Mouse (Mus musculus) liver, embryonic 11.5 days (tissue): ENCODE results near the gene Abl1. TPM values are rescaled to one million over a fixed set of nuclear protein-coding genes. Genes with fewer than 3 reads are reported as not detected.

Experiments used
- ATAC-seq: fragments of 200-750 bp; cut with Nextera tagmentation; replicated peaks from 2 replicates; pipeline ENCODE4 v1.8.0; 2017; ENCODE audit warnings: moderate number of reproducible peaks, mild to moderate bottlenecking, moderate TSS enrichment, moderate library complexity; ENCODE audit not compliant: low FRiP score
- DNase-seq: peaks from one replicate; pipeline ENCODE4 v3.0.0-alpha.2; 2017; ENCODE audit warnings: low spot score
- H3K27ac ChIP-seq: fragments of 300-500 bp; sonication (generic); 2 replicates; pipeline ENCODE4 v1.5.1; 2014; ENCODE audit warnings: mild to moderate bottlenecking, low read depth, low read length, control low read depth
- H3K27me3 ChIP-seq: fragments of 300-500 bp; sonication (generic); replicated peaks from 2 replicates; pipeline ENCODE4 v1.6.1; 2014; ENCODE audit warnings: low read length, mixed read lengths; ENCODE audit not compliant: control insufficient read depth, insufficient read depth
- H3K36me3 ChIP-seq: fragments of 300-500 bp; sonication (generic); 2 replicates; pipeline ENCODE4 v1.6.1; 2014; ENCODE audit warnings: mild to moderate bottlenecking, low read length, moderate library complexity, mixed read lengths; ENCODE audit not compliant: control insufficient read depth, insufficient read depth
- H3K4me1 ChIP-seq: fragments of 300-500 bp; sonication (generic); replicated peaks from 2 replicates; pipeline ENCODE4 v1.6.1; 2014; ENCODE audit warnings: low read length, mixed read lengths; ENCODE audit not compliant: control insufficient read depth, insufficient read depth
- H3K4me2 ChIP-seq: fragments of 300-500 bp; sonication (generic); 2 replicates; pipeline ENCODE4 v1.6.1; 2014; ENCODE audit warnings: mild to moderate bottlenecking, control low read depth, moderate library complexity
- H3K4me3 ChIP-seq: fragments of 300-500 bp; sonication (generic); 2 replicates; pipeline ENCODE4 v1.5.1; 2014; ENCODE audit warnings: low read depth, low read length, control low read depth
- H3K9ac ChIP-seq: fragments of 300-500 bp; sonication (generic); 2 replicates; pipeline ENCODE4 v1.6.1; 2014; ENCODE audit warnings: low read depth, low read length, control low read depth
- H3K9me3 ChIP-seq: fragments of 300-500 bp; sonication (generic); 2 replicates; pipeline ENCODE4 v1.6.1; 2016; ENCODE audit warnings: low read length, inconsistent platforms, mixed read lengths; ENCODE audit not compliant: control insufficient read depth
- WGBS: fragments of 180-500 bp; shearing (Covaris S2); extraction: QIAGEN DNeasy Blood & Tissue Kit; methylation state at CpG from one replicate; pipeline ENCODE4 v1.1.7; 2014; 5-methylcytosine and 5-hydroxymethylcytosine counted together
- polyA plus RNA-seq: library from polyadenylated mRNA; unstranded; fragments of >200 nt; fragmentation: Nextera tagmentation; extraction: Ambion mirVana; gene quantifications from 2 replicates; pipeline ENCODE4 v1.2.1, GENCODE M21; 2014

The Abl1 gene
- polyA plus RNA-seq, 1 experiment from 2014 or later: 28.9 TPM

GRCm38 (mm10) chr2:31792611-31793010 lies 104.4 kb downstream of the Abl1 start:
- no peak overlapping the region for H3K9ac ChIP-seq
- no peak overlapping the region for H3K27ac ChIP-seq
- no peaks in the 10 kb centered on the region for H3K9me3 ChIP-seq
- H3K4me2 ChIP-seq: no peak overlapping the region
- H3K4me3 ChIP-seq: no peak overlapping the region
- H3K36me3 ChIP-seq: peaks cover 37% of the 10 kb centered on the region
- no peaks in the 10 kb centered on the region for H3K27me3 ChIP-seq
- H3K4me1 ChIP-seq: no peaks in the 10 kb centered on the region
- DNase-seq (no peak), ATAC-seq (no peak)
- 82% methylated on average over 6 of the region's 6 CpGs for WGBS

GRCm38 (mm10) chr2:31796943-31797342 lies 108.8 kb downstream of the Abl1 start:
- Histone ChIP-seq H3K4me2 (no peak overlapping the region), H3K27ac (no peak overlapping the region), H3K36me3 (peaks cover 56% of the 10 kb centered on the region), H3K9ac (no peak overlapping the region), H3K9me3 (no peaks in the 10 kb centered on the region), H3K4me1 (no peaks in the 10 kb centered on the region), H3K4me3 (no peak overlapping the region), H3K27me3 (no peaks in the 10 kb centered on the region)
- ATAC-seq (no peak), DNase-seq (no peak)
- WGBS: 90% methylated on average over 3 of the region's 3 CpGs

- Histone ChIP-seq H3K36me3 (peaks cover 62% of the 10 kb centered on the region), H3K27ac (no peak overlapping the region), H3K4me2 (no peak overlapping the region), H3K27me3 (no peaks in the 10 kb centered on the region), H3K4me3 (no peak overlapping the region), H3K4me1 (no peaks in the 10 kb centered on the region), H3K9ac (no peak overlapping the region), H3K9me3 (no peaks in the 10 kb centered on the region)
- ATAC-seq (no peak), DNase-seq (no peak)
- 91% methylated on average over 9 of the region's 9 CpGs for WGBS
Observed at GRCm38 (mm10) chr2:31801416-31801815, 113.2 kb downstream of the Abl1 start.

- Histone ChIP-seq H3K4me3 (no peak overlapping the region), H3K36me3 (peaks cover 56% of the 10 kb centered on the region), H3K9ac (no peak overlapping the region), H3K4me1 (no peaks in the 10 kb centered on the region), H3K9me3 (no peaks in the 10 kb centered on the region), H3K4me2 (no peak overlapping the region), H3K27ac (no peak overlapping the region), H3K27me3 (no peaks in the 10 kb centered on the region)
- WGBS: 91% methylated on average over 8 of the region's 8 CpGs
- DNase-seq (no peak), ATAC-seq (no peak)
Observed at GRCm38 (mm10) chr2:31802811-31803210, 114.6 kb downstream of the Abl1 start.

- Histone ChIP-seq H3K4me3 (no peak overlapping the region), H3K4me2 (no peak overlapping the region), H3K27ac (no peak overlapping the region), H3K9ac (no peak overlapping the region), H3K9me3 (no peaks in the 10 kb centered on the region), H3K4me1 (peaks cover 1% of the 10 kb centered on the region; the same call in 1 of the 2 replicates), H3K27me3 (no peaks in the 10 kb centered on the region), H3K36me3 (peaks cover 50% of the 10 kb centered on the region)
- WGBS: 88% methylated on average over 14 of the region's 14 CpGs
- no peak for ATAC-seq
- DNase-seq: no peak
Observed at GRCm38 (mm10) chr2:31803480-31803879, 115.3 kb downstream of the Abl1 start.

GRCm38 (mm10) chr2:31806639-31807382 lies 118.6 kb downstream of the Abl1 start:
- no peak for ATAC-seq

GRCm38 (mm10) chr2:31808410-31809357 lies 120.5 kb downstream of the Abl1 start:
- Histone ChIP-seq H3K4me1 (peaks cover 12% of the 10 kb centered on the region), H3K36me3 (peaks cover 7% of the 10 kb centered on the region), H3K9me3 (no peaks in the 10 kb centered on the region), H3K9ac (no peak overlapping the region), H3K27me3 (peaks cover 3% of the 10 kb centered on the region; the same call in 1 of the 2 replicates), H3K4me3 (no peak overlapping the region), H3K27ac (no peak overlapping the region), H3K4me2 (no peak overlapping the region)
- 48% methylated on average over 28 of the region's 28 CpGs for WGBS
- ATAC-seq: no peak
- DNase-seq: no peak

More at GRCm38 (mm10) chr2:31806639-31807382, 118.6 kb downstream of the Abl1 start:
- 64% methylated on average over 9 of the region's 9 CpGs for WGBS
- Histone ChIP-seq H3K4me1 (peaks cover 12% of the 10 kb centered on the region), H3K27ac (no peak overlapping the region), H3K27me3 (peaks cover 3% of the 10 kb centered on the region; the same call in 1 of the 2 replicates), H3K4me2 (no peak overlapping the region), H3K9me3 (no peaks in the 10 kb centered on the region), H3K4me3 (no peak overlapping the region), H3K36me3 (peaks cover 21% of the 10 kb centered on the region), H3K9ac (no peak overlapping the region)
- DNase-seq: no peak

GRCm38 (mm10) chr2:31809358-31809740 lies 121.2 kb downstream of the Abl1 start:
- 22% methylated on average over 2 of the region's 2 CpGs for WGBS
- Histone ChIP-seq H3K9ac (no peak overlapping the region), H3K4me3 (no peak overlapping the region), H3K9me3 (no peaks in the 10 kb centered on the region), H3K4me2 (no peak overlapping the region), H3K27ac (no peak overlapping the region), H3K27me3 (peaks cover 3% of the 10 kb centered on the region; the same call in 1 of the 2 replicates), H3K36me3 (0 out of 2 replicates have a peak, but pooled peaks cover 1% of the 10 kb centered on the region), H3K4me1 (peaks cover 12% of the 10 kb centered on the region)
- ATAC-seq (no peak), DNase-seq (no peak)
